Mouse (Mus musculus) cerebellum, adult 18-20 months (tissue): Measurements from ENCODE around the gene Hoxa6.

ENCODE experiments used
- DNase-seq, 2 experiments: peaks; one replicate each; pipeline ENCODE4 v3.0.0; 2021

Hoxa6 gene

GRCm38 (mm10) chr6:52174968-52175751 lies 33.4 kb downstream of the Hoxa6 start:
- DNase-seq = no peak

GRCm38 (mm10) chr6:52173648-52174047 lies 34.9 kb downstream of the Hoxa6 start:
- DNase-seq = no peak

- DNase-seq = no peak
Observed at GRCm38 (mm10) chr6:52172501-52172900, 36.0 kb downstream of the Hoxa6 start.

GRCm38 (mm10) chr6:52171938-52172337 lies 36.6 kb downstream of the Hoxa6 start:
- DNase-seq = no peak

- DNase-seq = no peak
Observed at GRCm38 (mm10) chr6:52171331-52171730, 37.2 kb downstream of the Hoxa6 start.

- DNase-seq = no peak
Observed at GRCm38 (mm10) chr6:52170898-52171223, 37.7 kb downstream of the Hoxa6 start.

- DNase-seq = no peak
Observed at GRCm38 (mm10) chr6:52170166-52170897, 38.2 kb downstream of the Hoxa6 start.

- DNase-seq = no peak
Observed at GRCm38 (mm10) chr6:52169499-52170165, 38.9 kb downstream of the Hoxa6 start.

GRCm38 (mm10) chr6:52168191-52169055 lies 40.1 kb downstream of the Hoxa6 start:
- no peak for DNase-seq

- DNase-seq = no peak
Observed at GRCm38 (mm10) chr6:52167736-52168161, 40.8 kb downstream of the Hoxa6 start.

- DNase-seq = no peak
Observed at GRCm38 (mm10) chr6:52167176-52167575, 41.3 kb downstream of the Hoxa6 start.

- DNase-seq = no peak
Observed at GRCm38 (mm10) chr6:52166431-52167077, 42.0 kb downstream of the Hoxa6 start.

GRCm38 (mm10) chr6:52165441-52166370 lies 42.8 kb downstream of the Hoxa6 start:
- DNase-seq = no peak

- no peak for DNase-seq
Observed at GRCm38 (mm10) chr6:52164626-52165440, 43.7 kb downstream of the Hoxa6 start, which contains the start of gene Hoxa2. TSS of gene Hoxa2 (minus strand) at chr6:52164831.

- no peak for DNase-seq
Observed at GRCm38 (mm10) chr6:52164051-52164625, 44.4 kb downstream of the Hoxa6 start.

- DNase-seq = no peak
Observed at GRCm38 (mm10) chr6:52163366-52164031, 45.0 kb downstream of the Hoxa6 start.

- no peak for DNase-seq
Observed at GRCm38 (mm10) chr6:52162611-52163365, 45.7 kb downstream of the Hoxa6 start.

GRCm38 (mm10) chr6:52162093-52162380 lies 46.5 kb downstream of the Hoxa6 start:
- DNase-seq = no peak
